Mouse (Mus musculus) ES-Bruce4 (cell line): ENCODE measurements at regions not wholly inside any gene's neighbourhood (a gene's known extent, or its start where the extent isn't known, plus 50 kb on each side); places are given as distances from the start of the nearest gene placed in this dataset.

Experiments
- H3K27ac ChIP-seq: 2 replicates; pipeline ENCODE4 v1.5.1; 2012; ENCODE audit warnings: low read length, inconsistent platforms; ENCODE audit not compliant: insufficient read depth
- H3K27me3 ChIP-seq: 2 replicates; pipeline ENCODE4 v1.6.1; 2012; ENCODE audit warnings: mild to moderate bottlenecking, low read length, inconsistent platforms; ENCODE audit not compliant: control insufficient read depth, poor library complexity, insufficient read depth, severe bottlenecking
- H3K36me3 ChIP-seq: 2 replicates; pipeline ENCODE4 v1.6.1; 2012; ENCODE audit warnings: inconsistent platforms, mild to moderate bottlenecking, low read length, moderate library complexity; ENCODE audit not compliant: control insufficient read depth, poor library complexity, insufficient read depth, severe bottlenecking
- H3K4me1 ChIP-seq: one replicate; pipeline ENCODE4 v1.8.1; 2011; ENCODE audit warnings: low read length; ENCODE audit not compliant: control insufficient read depth, insufficient read depth
- H3K4me3 ChIP-seq: 2 replicates; pipeline ENCODE4 v1.5.1; 2011; ENCODE audit warnings: low read depth, mild to moderate bottlenecking, low read length
- H3K9ac ChIP-seq: 2 replicates; pipeline ENCODE4 v1.6.1; 2012; ENCODE audit warnings: low read depth, mild to moderate bottlenecking, inconsistent platforms; ENCODE audit not compliant: poor library complexity, severe bottlenecking
- H3K9me3 ChIP-seq: replicated peaks from 2 replicates; pipeline ENCODE4 v1.6.1; 2012; ENCODE audit warnings: mild to moderate bottlenecking, low read length, inconsistent platforms; ENCODE audit not compliant: control insufficient read depth, poor library complexity, insufficient read depth, severe bottlenecking
- CTCF ChIP-seq: IDR thresholded peaks from one replicate; pipeline ENCODE4 v1.8.1; 2011; ENCODE audit warnings: low read depth, low read length
- EP300 ChIP-seq: IDR thresholded peaks from 2 replicates; pipeline ENCODE4 v1.6.1; 2011; ENCODE audit warnings: low read depth, low read length; ENCODE audit not compliant: insufficient read depth
- POLR2A ChIP-seq: IDR thresholded peaks from one replicate; pipeline ENCODE4 v1.8.1; 2011; ENCODE audit warnings: low read length; ENCODE audit not compliant: insufficient read depth

- TF ChIP-seq POLR2A, result no peak
- no peak for TF ChIP-seq EP300
- TF ChIP-seq CTCF, result no peak
- no peak overlapping the region for H3K4me3 ChIP-seq
- no peak overlapping the region for H3K9ac ChIP-seq
- no peaks in the 10 kb centered on the region for H3K36me3 ChIP-seq
- peaks cover 1% of the 10 kb centered on the region for H3K4me1 ChIP-seq
- no peaks in the 10 kb centered on the region for H3K27me3 ChIP-seq
- H3K27ac ChIP-seq, result no peak overlapping the region
- H3K9me3 ChIP-seq, result no peaks in the 10 kb centered on the region
Observed at GRCm38 (mm10) chr16:21298866-21299265, 94.3 kb downstream of the Ephb3 start.

DNA sequence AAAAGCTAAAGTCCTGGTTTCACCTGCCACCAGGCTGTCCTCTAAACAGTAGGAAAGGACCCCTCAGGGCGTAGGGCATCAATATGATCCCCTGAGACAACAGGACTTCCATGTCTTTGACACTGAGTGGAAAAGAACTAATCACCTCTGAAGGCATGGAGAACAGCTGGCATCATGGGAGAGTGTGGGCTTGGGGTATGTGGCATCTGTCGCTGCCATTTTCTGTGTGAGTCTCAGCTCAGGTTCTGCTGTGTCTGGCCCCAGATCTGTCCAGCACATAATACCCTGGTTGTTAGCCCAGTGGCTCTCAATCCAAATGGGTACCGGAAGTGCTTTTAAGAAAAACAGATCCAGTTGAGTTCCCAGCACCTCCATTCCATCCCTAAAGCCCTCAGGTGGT, 101.3 kb downstream of the Ephb3 start:
- Histone ChIP-seq H3K4me3 (no peak overlapping the region), H3K27me3 (peaks cover 2% of the 10 kb centered on the region; the same call in 1 of the 2 replicates), H3K36me3 (no peaks in the 10 kb centered on the region), H3K9ac (no peak overlapping the region), H3K4me1 (no peaks in the 10 kb centered on the region), H3K9me3 (no peaks in the 10 kb centered on the region), H3K27ac (no peak overlapping the region)
- TF ChIP-seq POLR2A, result no peak

GRCm38 (mm10) chr16:21308513-21308912, 104.0 kb downstream of the Ephb3 start:
- Histone ChIP-seq H3K9ac (no peak overlapping the region), H3K9me3 (no peaks in the 10 kb centered on the region), H3K27me3 (peaks cover 2% of the 10 kb centered on the region; the same call in 1 of the 2 replicates), H3K27ac (no peak overlapping the region), H3K4me1 (no peaks in the 10 kb centered on the region), H3K36me3 (no peaks in the 10 kb centered on the region), H3K4me3 (no peak overlapping the region)
- TF ChIP-seq EP300, result no peak
- TF ChIP-seq POLR2A, result no peak
- TF ChIP-seq CTCF, result no peak

DNA sequence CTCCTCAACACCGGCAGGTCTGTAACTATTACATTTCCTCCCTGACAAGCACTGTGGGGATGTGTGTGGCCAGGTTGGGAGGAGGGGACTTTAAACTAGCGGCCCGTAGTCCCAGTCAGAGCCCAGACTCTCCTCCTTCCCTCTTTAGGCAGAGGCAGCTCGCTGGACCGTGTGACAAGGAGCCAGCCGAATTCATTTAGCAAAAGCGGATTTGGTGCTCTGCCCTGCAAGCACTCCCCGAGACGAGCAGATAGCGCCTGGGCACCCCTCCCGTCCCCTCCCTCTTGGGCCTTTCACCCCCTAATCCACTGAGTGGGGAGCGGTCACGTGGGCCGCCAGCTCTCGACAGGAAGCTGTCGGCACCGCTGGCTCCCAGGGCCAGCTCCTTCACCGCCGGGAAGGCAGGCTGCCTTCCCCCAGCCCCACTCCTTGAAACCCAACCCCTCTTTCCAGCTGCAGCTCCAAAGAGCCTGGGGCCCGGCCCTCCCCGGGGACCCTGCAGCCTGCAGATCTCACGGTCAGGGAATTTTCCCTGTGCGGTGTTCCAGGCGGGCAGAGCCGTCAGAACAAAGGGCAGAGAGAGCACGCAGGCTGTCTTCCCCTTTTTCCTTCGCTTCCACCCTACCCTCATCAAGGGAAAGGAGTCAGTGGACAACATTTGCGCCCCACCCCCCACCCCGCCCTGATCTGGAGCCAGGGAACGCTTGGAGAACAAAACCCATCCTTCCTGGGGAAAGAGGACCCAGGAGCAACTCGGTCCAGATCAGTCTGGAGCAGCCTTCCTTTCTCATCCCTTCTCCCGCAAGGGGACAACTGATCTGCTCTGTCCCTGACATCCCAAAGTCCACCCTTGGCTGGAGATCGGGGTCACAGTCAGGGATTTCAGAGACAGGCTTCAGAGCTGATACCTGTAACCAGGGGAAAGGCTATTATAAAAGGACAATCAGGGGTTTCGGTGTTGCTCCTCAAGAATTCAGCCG, 106.4 kb downstream of the Ephb3 start:
- Histone ChIP-seq H3K27ac (no peak overlapping the region), H3K4me1 (no peaks in the 10 kb centered on the region), H3K27me3 (peaks cover 2% of the 10 kb centered on the region; the same call in 1 of the 2 replicates), H3K4me3 (peak overlapping the region; percentile 37), H3K36me3 (no peaks in the 10 kb centered on the region), H3K9me3 (no peaks in the 10 kb centered on the region), H3K9ac (peak overlapping the region; percentile 39)
- TF ChIP-seq EP300, result no peak
- no peak for TF ChIP-seq POLR2A
- no peak for TF ChIP-seq CTCF

DNA sequence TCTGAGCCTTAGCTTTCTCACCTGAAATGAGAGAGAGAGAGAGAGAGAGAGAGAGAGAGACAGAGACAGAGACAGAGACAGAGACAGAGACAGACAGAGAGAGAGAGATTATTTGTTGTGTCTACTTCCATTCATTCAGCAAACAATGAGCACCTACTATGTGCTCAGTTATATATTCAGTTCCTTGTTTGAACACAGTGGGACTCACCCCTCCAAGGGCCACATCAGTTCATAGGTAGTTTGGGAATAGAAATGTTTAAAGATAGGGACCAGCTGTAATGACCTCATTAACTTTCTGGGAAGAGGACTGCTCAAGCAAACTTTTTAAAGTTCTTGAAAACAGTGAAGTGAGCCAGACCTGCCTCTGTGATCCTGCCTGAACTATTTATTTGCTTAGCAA, 107.2 kb downstream of the Ephb3 start:
- no peak for TF ChIP-seq CTCF
- TF ChIP-seq EP300, result no peak
- TF ChIP-seq POLR2A, result no peak
- no peaks in the 10 kb centered on the region for H3K4me1 ChIP-seq

GRCm38 (mm10) chr16:21315751-21316151, 107.2 kb upstream of the Vps8 start:
- Histone ChIP-seq H3K27ac (no peak overlapping the region), H3K27me3 (no peaks in the 10 kb centered on the region), H3K9ac (no peak overlapping the region), H3K4me1 (no peaks in the 10 kb centered on the region), H3K9me3 (no peaks in the 10 kb centered on the region), H3K4me3 (no peak overlapping the region), H3K36me3 (no peaks in the 10 kb centered on the region)
- no peak for TF ChIP-seq CTCF
- no peak for TF ChIP-seq POLR2A
- no peak for TF ChIP-seq EP300

More for the DNA sequence above, 107.2 kb downstream of the Ephb3 start:
- H3K36me3 ChIP-seq, result no peaks in the 10 kb centered on the region
- peaks cover 2% of the 10 kb centered on the region; the same call in 1 of the 2 replicates for H3K27me3 ChIP-seq
- H3K27ac ChIP-seq, result no peak overlapping the region
- H3K4me3 ChIP-seq, result no peak overlapping the region
- H3K9ac ChIP-seq, result no peak overlapping the region
- no peaks in the 10 kb centered on the region for H3K9me3 ChIP-seq
